In the genomic region with DNA sequence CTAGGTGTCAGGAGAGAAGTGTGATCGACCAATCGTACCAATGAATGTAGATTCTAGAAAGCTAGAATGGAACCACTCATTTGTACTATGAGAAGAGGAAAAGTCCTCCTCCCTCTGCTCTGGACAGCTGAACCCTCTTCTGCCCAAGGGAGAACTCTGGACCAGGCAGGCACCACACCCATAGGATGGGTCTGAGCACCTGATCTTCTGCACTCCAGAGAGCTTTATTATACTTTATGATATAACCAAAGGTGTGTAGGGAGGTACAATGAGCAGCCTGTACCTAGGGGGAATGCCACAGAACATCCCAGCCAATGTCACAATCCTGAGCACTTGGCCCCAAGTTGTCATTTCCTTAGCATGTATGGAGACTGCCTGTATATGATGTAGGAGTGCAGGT, we compare ENCODE assay signal across 22 mouse cellular contexts.
DNase-seq lines count a peak whose midpoint lies in the region; ATAC-seq lines count a peak whose summit lies in the region.
"Had no signal": no experiment of that assay in that cellular context is flagged by ENCODE, and none has a peak within 500 bp of the region (broad histone marks: within the 10 kb centered on the region; RNA-seq: fewer than 3 reads in every experiment).

No protein-coding gene starts in this region.

- no peak overlapping the region for H3K9ac ChIP-seq in forebrain, embryonic 11.5 days (ENCODE audit: low read length)
- H3K9ac ChIP-seq in intestine, embryonic 16.5 days (ENCODE audit: low read depth, low read length), result no peak overlapping the region
- no peak overlapping the region for H3K9ac ChIP-seq in limb, embryonic 12.5 days (replicated peaks)
- H3K9ac ChIP-seq in limb, embryonic 15.5 days, result no peak overlapping the region
- no peak overlapping the region for H3K9ac ChIP-seq in kidney, embryonic 14.5 days (ENCODE audit: low read depth, low read length)
- H3K9ac ChIP-seq: forebrain, embryonic 12.5 days; forebrain, embryonic 15.5 days; hindbrain, embryonic 15.5 days had no signal

- H3K36me3 ChIP-seq in forebrain, embryonic 10.5 days (replicated peaks), result no peaks in the 10 kb centered on the region
- H3K36me3 ChIP-seq in forebrain, embryonic 11.5 days (ENCODE audit: control insufficient read depth, insufficient read depth, low read length), result no peaks in the 10 kb centered on the region
- no peaks in the 10 kb centered on the region for H3K36me3 ChIP-seq in intestine, embryonic 16.5 days (ENCODE audit: control insufficient read depth, insufficient read depth, low read length)
- no peaks in the 10 kb centered on the region for H3K36me3 ChIP-seq in limb, embryonic 12.5 days
- H3K36me3 ChIP-seq in limb, embryonic 15.5 days, result no peaks in the 10 kb centered on the region
- no peaks in the 10 kb centered on the region for H3K36me3 ChIP-seq in kidney, embryonic 14.5 days (ENCODE audit: control insufficient read depth, insufficient read depth, low read length)
- H3K36me3 ChIP-seq: forebrain, embryonic 12.5 days; forebrain, embryonic 15.5 days; heart, embryonic 10.5 days; hindbrain, embryonic 15.5 days had no signal

- no peaks in the 10 kb centered on the region for H3K27me3 ChIP-seq in forebrain, embryonic 10.5 days (ENCODE audit: poor library complexity, severe bottlenecking)
- H3K27me3 ChIP-seq in forebrain, embryonic 11.5 days (ENCODE audit: control insufficient read depth, insufficient read depth, low read length), result no peaks in the 10 kb centered on the region
- H3K27me3 ChIP-seq in intestine, embryonic 16.5 days (replicated peaks; ENCODE audit: control insufficient read depth, insufficient read depth, low read length), result no peaks in the 10 kb centered on the region
- no peaks in the 10 kb centered on the region for H3K27me3 ChIP-seq in limb, embryonic 12.5 days
- H3K27me3 ChIP-seq in limb, embryonic 15.5 days, result no peaks in the 10 kb centered on the region
- H3K27me3 ChIP-seq in kidney, embryonic 14.5 days (ENCODE audit: control insufficient read depth, insufficient read depth, low read length), result no peaks in the 10 kb centered on the region
- H3K27me3 ChIP-seq: forebrain, embryonic 12.5 days; forebrain, embryonic 15.5 days; hindbrain, embryonic 15.5 days had no signal

- no peak overlapping the region for H3K4me3 ChIP-seq in forebrain, embryonic 10.5 days
- H3K4me3 ChIP-seq in forebrain, embryonic 11.5 days (ENCODE audit: low read depth, low read length), result no peak overlapping the region
- H3K4me3 ChIP-seq in intestine, embryonic 16.5 days (ENCODE audit: low read length), result no peak overlapping the region
- H3K4me3 ChIP-seq in limb, embryonic 12.5 days (replicated peaks), result no peak overlapping the region
- no peak overlapping the region for H3K4me3 ChIP-seq in limb, embryonic 15.5 days
- H3K4me3 ChIP-seq in kidney, embryonic 14.5 days (ENCODE audit: low read length), result no peak overlapping the region
- H3K4me3 ChIP-seq: forebrain, embryonic 12.5 days; forebrain, embryonic 15.5 days; heart, adult 2 months; heart, embryonic 10.5 days; hindbrain, embryonic 15.5 days had no signal

- ATAC-seq in forebrain, embryonic 11.5 days (replicated peaks; ENCODE audit: low FRiP score), result no peak
- peak; percentile 66 for ATAC-seq in intestine, embryonic 16.5 days
- ATAC-seq in limb, embryonic 12.5 days (ENCODE audit: insufficient number of reproducible peaks, insufficient read depth, low FRiP score, low TSS enrichment, low read depth), result no peak
- no peak for ATAC-seq in limb, embryonic 15.5 days (ENCODE audit: insufficient number of reproducible peaks, low FRiP score, low TSS enrichment, low read depth)
- no peak for ATAC-seq in kidney, embryonic 14.5 days (ENCODE audit: low FRiP score, low TSS enrichment)
- ATAC-seq: activated CD4-positive, CD25-positive, alpha-beta regulatory T cell, adult 4 months; forebrain, embryonic 15.5 days had no signal

- 95% methylated on average over 2 of the region's 2 CpGs for WGBS in forebrain, embryonic 10.5 days
- WGBS in forebrain, embryonic 11.5 days, result 96% methylated on average over 2 of the region's 2 CpGs
- 97% methylated on average over 2 of the region's 2 CpGs for WGBS in intestine, embryonic 16.5 days
- WGBS in limb, embryonic 12.5 days, result 95% methylated on average over 2 of the region's 2 CpGs
- 94% methylated on average over 2 of the region's 2 CpGs for WGBS in limb, embryonic 15.5 days
- 100% methylated on average over 2 of the region's 2 CpGs for WGBS in kidney, embryonic 14.5 days

- DNase-seq in forebrain, embryonic 10.5 days (ENCODE audit: extremely low spot score, low spot score), result no peak
- DNase-seq in forebrain, embryonic 11.5 days (ENCODE audit: low spot score), result no peak
- DNase-seq in thymus, postnatal 25 days, result no peak
- DNase-seq in cerebellum, postnatal 10 days, result no peak
- DNase-seq: adrenal gland, adult 8-10 months; adrenal gland, postnatal 25 days; cerebellum, adult 18-20 months; cerebellum, adult 9-10 months; cerebellum, postnatal 36 days; embryo, embryonic 11 days; gastrocnemius, postnatal 10 days; gastrocnemius, postnatal 36 days had no signal

- peak overlapping the region; percentile 54; the same call in 1 of the 2 replicates for H3K27ac ChIP-seq in forebrain, embryonic 10.5 days
- H3K27ac ChIP-seq in forebrain, embryonic 11.5 days (ENCODE audit: low read depth, low read length), result no peak overlapping the region
- no peak overlapping the region for H3K27ac ChIP-seq in intestine, embryonic 16.5 days (ENCODE audit: low read length)
- peak overlapping the region; percentile 91; the same call in 1 of the 2 replicates for H3K27ac ChIP-seq in limb, embryonic 12.5 days
- H3K27ac ChIP-seq in limb, embryonic 15.5 days, result peak overlapping the region; percentile 91; the same call in 1 of the 2 replicates
- no peak overlapping the region for H3K27ac ChIP-seq in kidney, embryonic 14.5 days (ENCODE audit: low read depth, low read length)
- H3K27ac ChIP-seq: forebrain, embryonic 15.5 days; heart, adult 2 months had no signal

- peaks cover 50% of the 10 kb centered on the region for H3K4me1 ChIP-seq in forebrain, embryonic 10.5 days
- H3K4me1 ChIP-seq in forebrain, embryonic 11.5 days (replicated peaks; ENCODE audit: control insufficient read depth, insufficient read depth, low read length), result peaks cover 22% of the 10 kb centered on the region; the same call in 1 of the 2 replicates
- peaks cover 27% of the 10 kb centered on the region for H3K4me1 ChIP-seq in intestine, embryonic 16.5 days (ENCODE audit: control insufficient read depth, insufficient read depth, low read length)
- H3K4me1 ChIP-seq in limb, embryonic 12.5 days (replicated peaks), result peaks cover 45% of the 10 kb centered on the region
- peaks cover 35% of the 10 kb centered on the region for H3K4me1 ChIP-seq in limb, embryonic 15.5 days
- H3K4me1 ChIP-seq in kidney, embryonic 14.5 days (ENCODE audit: control insufficient read depth, insufficient read depth, low read length), result peaks cover 24% of the 10 kb centered on the region

- H3K4me2 ChIP-seq in forebrain, embryonic 11.5 days (ENCODE audit: low read depth, low read length, severe bottlenecking), result no peak overlapping the region
- H3K4me2 ChIP-seq in intestine, embryonic 16.5 days (ENCODE audit: low read depth, low read length), result no peak overlapping the region
- H3K4me2 ChIP-seq in limb, embryonic 12.5 days, result no peak overlapping the region
- H3K4me2 ChIP-seq in limb, embryonic 15.5 days, result no peak overlapping the region
- H3K4me2 ChIP-seq in kidney, embryonic 14.5 days (replicated peaks; ENCODE audit: low read depth, low read length), result no peak overlapping the region
- H3K4me2 ChIP-seq: forebrain, embryonic 12.5 days; forebrain, embryonic 15.5 days; hindbrain, embryonic 15.5 days had no signal

- no peaks in the 10 kb centered on the region for H3K9me3 ChIP-seq in forebrain, embryonic 10.5 days
- no peaks in the 10 kb centered on the region for H3K9me3 ChIP-seq in forebrain, embryonic 11.5 days (ENCODE audit: control insufficient read depth, low read length)
- no peaks in the 10 kb centered on the region for H3K9me3 ChIP-seq in intestine, embryonic 16.5 days (ENCODE audit: control insufficient read depth, low read length)
- no peaks in the 10 kb centered on the region for H3K9me3 ChIP-seq in limb, embryonic 12.5 days
- no peaks in the 10 kb centered on the region for H3K9me3 ChIP-seq in limb, embryonic 15.5 days
- H3K9me3 ChIP-seq in kidney, embryonic 14.5 days (ENCODE audit: control insufficient read depth, low read length), result no peaks in the 10 kb centered on the region
- H3K9me3 ChIP-seq: forebrain, embryonic 12.5 days; forebrain, embryonic 15.5 days; heart, embryonic 10.5 days; hindbrain, embryonic 15.5 days had no signal

Comparison
In these comparisons a context has a peak if more than half of its experiments do, and no peak if none do; other contexts are left out.
1. H3K27ac ChIP-seq: peak in forebrain, embryonic 10.5 days (single experiment), limb, embryonic 12.5 days (single experiment) and limb, embryonic 15.5 days (single experiment); none in forebrain, embryonic 11.5 days (single experiment), intestine, embryonic 16.5 days (single experiment) and kidney, embryonic 14.5 days (single experiment).